Mouse (Mus musculus): ENCODE measurements around the gene Tnrc6a. TPM values are rescaled to one million over a fixed set of nuclear protein-coding genes. Genes with fewer than 3 reads are reported as not detected.

Tnrc6a gene
- polyA plus RNA-seq, 1 experiment from 2014 or later: 75.3 TPM

- no peak overlapping the region for H3K4me3 ChIP-seq
- H3K9ac ChIP-seq: no peak overlapping the region
- H3K4me1 ChIP-seq: no peaks in the 10 kb centered on the region
- H3K4me2 ChIP-seq (replicated peaks): no peak overlapping the region
- H3K9me3 ChIP-seq: no peaks in the 10 kb centered on the region
- no peak for ATAC-seq (ENCODE audit: low FRiP score, low read depth)
- H3K27ac ChIP-seq: no peak overlapping the region
- no peaks in the 10 kb centered on the region for H3K27me3 ChIP-seq (replicated peaks)
- 93% methylated on average over 5 of the region's 5 CpGs for WGBS
- H3K36me3 ChIP-seq: peaks cover 75% of the 10 kb centered on the region
Measured at GRCm38 (mm10) chr7:123172101-123172500, 48.4 kb downstream of the Tnrc6a start.

- H3K4me1 ChIP-seq: no peaks in the 10 kb centered on the region
- H3K36me3 ChIP-seq: peaks cover 78% of the 10 kb centered on the region
- no peaks in the 10 kb centered on the region for H3K27me3 ChIP-seq (replicated peaks)
- no peak overlapping the region for H3K9ac ChIP-seq
- no peak overlapping the region for H3K27ac ChIP-seq
- no peaks in the 10 kb centered on the region for H3K9me3 ChIP-seq
- H3K4me2 ChIP-seq (replicated peaks): no peak overlapping the region
- H3K4me3 ChIP-seq: no peak overlapping the region
- no peak for ATAC-seq (ENCODE audit: low FRiP score, low read depth)
Measured at GRCm38 (mm10) chr7:123177215-123177614, 53.5 kb downstream of the Tnrc6a start.

GRCm38 (mm10) chr7:123181787-123182701 lies 58.4 kb downstream of the Tnrc6a start:
- no peak for ATAC-seq (ENCODE audit: low FRiP score, low read depth)
- no peak overlapping the region for H3K27ac ChIP-seq
- H3K9me3 ChIP-seq: no peaks in the 10 kb centered on the region
- peaks cover 92% of the 10 kb centered on the region for H3K36me3 ChIP-seq
- WGBS: 91% methylated on average over 20 of the region's 20 CpGs
- no peaks in the 10 kb centered on the region for H3K4me1 ChIP-seq
- H3K4me3 ChIP-seq: no peak overlapping the region
- H3K27me3 ChIP-seq (replicated peaks): no peaks in the 10 kb centered on the region
- no peak overlapping the region for H3K9ac ChIP-seq
- no peak overlapping the region for H3K4me2 ChIP-seq (replicated peaks)

GRCm38 (mm10) chr7:123184891-123185290 lies 61.2 kb downstream of the Tnrc6a start:
- H3K4me1 ChIP-seq: no peaks in the 10 kb centered on the region
- H3K27me3 ChIP-seq (replicated peaks): no peaks in the 10 kb centered on the region
- 89% methylated on average over 1 of the region's 1 CpGs for WGBS
- H3K4me2 ChIP-seq (replicated peaks): no peak overlapping the region
- no peaks in the 10 kb centered on the region for H3K9me3 ChIP-seq
- no peak overlapping the region for H3K4me3 ChIP-seq
- H3K27ac ChIP-seq: no peak overlapping the region
- peaks cover 95% of the 10 kb centered on the region for H3K36me3 ChIP-seq
- ATAC-seq (ENCODE audit: low FRiP score, low read depth): no peak
- no peak overlapping the region for H3K9ac ChIP-seq

GRCm38 (mm10) chr7:123186463-123186862 lies 62.8 kb downstream of the Tnrc6a start:
- H3K9me3 ChIP-seq: no peaks in the 10 kb centered on the region
- H3K27me3 ChIP-seq (replicated peaks): no peaks in the 10 kb centered on the region
- no peak overlapping the region for H3K27ac ChIP-seq
- ATAC-seq (ENCODE audit: low FRiP score, low read depth): no peak
- H3K4me3 ChIP-seq: no peak overlapping the region
- no peaks in the 10 kb centered on the region for H3K4me1 ChIP-seq
- peaks cover 95% of the 10 kb centered on the region for H3K36me3 ChIP-seq
- no peak overlapping the region for H3K9ac ChIP-seq
- no peak overlapping the region for H3K4me2 ChIP-seq (replicated peaks)
- 91% methylated on average over 6 of the region's 6 CpGs for WGBS

- Histone ChIP-seq H3K9ac (no peak overlapping the region), H3K9me3 (no peaks in the 10 kb centered on the region), H3K27me3 (replicated peaks) (no peaks in the 10 kb centered on the region), H3K4me2 (replicated peaks) (no peak overlapping the region), H3K36me3 (peaks cover 95% of the 10 kb centered on the region), H3K4me1 (no peaks in the 10 kb centered on the region), H3K4me3 (no peak overlapping the region), H3K27ac (no peak overlapping the region)
- no peak for ATAC-seq (ENCODE audit: low FRiP score, low read depth)
- WGBS: 80% methylated on average over 4 of the region's 4 CpGs
Measured at GRCm38 (mm10) chr7:123187246-123187645, 63.6 kb downstream of the Tnrc6a start.

DNA sequence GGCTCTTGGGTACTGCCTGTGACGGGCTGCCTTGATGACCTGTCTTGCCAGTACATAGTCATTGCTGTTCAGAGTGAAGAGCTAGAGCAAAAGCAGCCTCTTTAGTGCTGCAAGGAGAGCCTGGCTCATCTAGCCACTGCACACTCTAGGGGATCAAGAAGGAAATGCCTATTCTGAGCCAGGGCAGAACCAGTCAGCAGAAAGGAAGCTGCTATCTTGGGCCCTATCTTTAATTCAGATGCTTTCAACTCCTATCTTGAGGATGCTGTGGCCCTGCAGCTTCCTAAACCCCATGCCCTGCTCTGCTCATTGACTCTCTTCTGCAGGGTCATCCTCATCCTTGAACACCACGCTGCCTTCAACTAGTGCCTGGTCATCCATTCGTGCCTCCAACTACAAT lies 64.8 kb downstream of the Tnrc6a start:
- Histone ChIP-seq H3K36me3 (peaks cover 95% of the 10 kb centered on the region), H3K27me3 (replicated peaks) (no peaks in the 10 kb centered on the region), H3K9me3 (no peaks in the 10 kb centered on the region), H3K4me2 (replicated peaks) (no peak overlapping the region), H3K4me3 (no peak overlapping the region), H3K9ac (no peak overlapping the region), H3K4me1 (no peaks in the 10 kb centered on the region), H3K27ac (no peak overlapping the region)
- ATAC-seq (ENCODE audit: low FRiP score, low read depth): no peak
- 95% methylated on average over 3 of the region's 3 CpGs for WGBS

- peaks cover 86% of the 10 kb centered on the region for H3K36me3 ChIP-seq
- 96% methylated on average over 8 of the region's 8 CpGs for WGBS
Measured at GRCm38 (mm10) chr7:123189762-123190161, 66.1 kb downstream of the Tnrc6a start.

DNA sequence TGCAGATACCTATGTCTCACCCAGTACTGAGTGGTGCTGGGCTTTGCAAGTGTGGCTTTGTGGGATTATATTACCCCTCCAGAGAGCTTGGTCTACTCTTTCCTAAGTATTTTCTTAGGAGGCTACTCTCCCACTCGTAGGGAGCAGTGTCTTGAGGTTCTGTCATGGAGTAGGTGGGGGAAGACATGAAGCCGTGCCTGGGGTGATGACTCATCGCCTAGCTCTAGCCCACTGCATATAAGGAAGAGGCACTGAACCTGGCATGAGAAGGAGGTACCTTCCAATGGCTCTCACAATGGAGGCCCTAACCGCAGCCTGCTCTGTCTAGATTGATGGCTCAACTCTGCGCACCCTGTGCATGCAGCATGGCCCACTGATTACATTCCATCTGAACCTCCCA lies 68.0 kb downstream of the Tnrc6a start:
- H3K27ac ChIP-seq: no peak overlapping the region
- ATAC-seq (ENCODE audit: low FRiP score, low read depth): no peak
- WGBS: 95% methylated on average over 5 of the region's 5 CpGs
- H3K27me3 ChIP-seq (replicated peaks): no peaks in the 10 kb centered on the region
- H3K36me3 ChIP-seq: peaks cover 79% of the 10 kb centered on the region
- no peaks in the 10 kb centered on the region for H3K9me3 ChIP-seq
- H3K9ac ChIP-seq: no peak overlapping the region
- no peaks in the 10 kb centered on the region for H3K4me1 ChIP-seq
- H3K4me3 ChIP-seq: no peak overlapping the region
- no peak overlapping the region for H3K4me2 ChIP-seq (replicated peaks)

More at GRCm38 (mm10) chr7:123189762-123190161, 66.1 kb downstream of the Tnrc6a start:
- Histone ChIP-seq H3K27me3 (replicated peaks) (no peaks in the 10 kb centered on the region), H3K9ac (no peak overlapping the region), H3K4me2 (replicated peaks) (no peak overlapping the region), H3K27ac (no peak overlapping the region), H3K9me3 (no peaks in the 10 kb centered on the region), H3K4me1 (no peaks in the 10 kb centered on the region), H3K4me3 (no peak overlapping the region)
- no peak for ATAC-seq (ENCODE audit: low FRiP score, low read depth)

- WGBS: 97% methylated on average over 12 of the region's 12 CpGs
- peaks cover 68% of the 10 kb centered on the region for H3K36me3 ChIP-seq
Measured at GRCm38 (mm10) chr7:123193201-123193600, 69.5 kb downstream of the Tnrc6a start.

GRCm38 (mm10) chr7:123194696-123195095 lies 71.0 kb downstream of the Tnrc6a start:
- 91% methylated on average over 8 of the region's 8 CpGs for WGBS
- no peak for ATAC-seq (ENCODE audit: low FRiP score, low read depth)
- peaks cover 53% of the 10 kb centered on the region for H3K36me3 ChIP-seq
- no peak overlapping the region for H3K9ac ChIP-seq
- H3K4me2 ChIP-seq (replicated peaks): no peak overlapping the region
- no peaks in the 10 kb centered on the region for H3K9me3 ChIP-seq
- no peaks in the 10 kb centered on the region for H3K27me3 ChIP-seq (replicated peaks)
- no peak overlapping the region for H3K27ac ChIP-seq
- no peaks in the 10 kb centered on the region for H3K4me1 ChIP-seq
- no peak overlapping the region for H3K4me3 ChIP-seq

More at GRCm38 (mm10) chr7:123193201-123193600, 69.5 kb downstream of the Tnrc6a start:
- H3K4me1 ChIP-seq: no peaks in the 10 kb centered on the region
- ATAC-seq (ENCODE audit: low FRiP score, low read depth): no peak
- no peak overlapping the region for H3K4me2 ChIP-seq (replicated peaks)
- no peak overlapping the region for H3K9ac ChIP-seq
- H3K27ac ChIP-seq: no peak overlapping the region
- no peaks in the 10 kb centered on the region for H3K9me3 ChIP-seq
- H3K4me3 ChIP-seq: no peak overlapping the region
- no peaks in the 10 kb centered on the region for H3K27me3 ChIP-seq (replicated peaks)

DNA sequence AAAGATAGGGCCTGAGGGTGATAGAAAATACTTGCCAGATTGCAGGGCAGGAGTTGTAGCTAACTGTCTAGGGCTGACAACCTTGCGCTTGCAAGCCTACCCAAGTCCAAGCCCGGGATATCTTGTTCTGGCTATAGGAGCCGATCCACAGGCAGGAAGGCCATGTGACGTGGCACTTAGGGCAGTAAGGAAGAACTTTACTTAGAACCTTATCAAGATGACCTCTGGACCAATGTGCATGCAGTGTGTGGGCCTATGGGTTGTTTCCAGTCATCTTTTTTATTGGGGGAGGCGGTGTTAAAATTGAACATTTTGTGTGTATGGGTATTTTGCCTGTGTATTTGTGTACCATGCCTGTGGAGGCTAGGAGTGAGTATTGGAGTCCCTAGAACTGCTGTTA lies 72.7 kb downstream of the Tnrc6a start:
- no peak overlapping the region for H3K27ac ChIP-seq
- H3K4me1 ChIP-seq: no peaks in the 10 kb centered on the region
- no peak overlapping the region for H3K4me3 ChIP-seq
- no peak for ATAC-seq (ENCODE audit: low FRiP score, low read depth)
- H3K36me3 ChIP-seq: peaks cover 35% of the 10 kb centered on the region
- no peak overlapping the region for H3K9ac ChIP-seq
- WGBS: 96% methylated on average over 5 of the region's 5 CpGs
- H3K9me3 ChIP-seq: no peaks in the 10 kb centered on the region
- H3K4me2 ChIP-seq (replicated peaks): no peak overlapping the region
- H3K27me3 ChIP-seq (replicated peaks): no peaks in the 10 kb centered on the region

GRCm38 (mm10) chr7:123198695-123199094 lies 75.0 kb downstream of the Tnrc6a start:
- Histone ChIP-seq H3K4me2 (replicated peaks) (no peak overlapping the region), H3K27me3 (replicated peaks) (no peaks in the 10 kb centered on the region), H3K36me3 (peaks cover 15% of the 10 kb centered on the region), H3K9me3 (no peaks in the 10 kb centered on the region), H3K4me1 (no peaks in the 10 kb centered on the region), H3K9ac (no peak overlapping the region), H3K4me3 (no peak overlapping the region), H3K27ac (no peak overlapping the region)
- 84% methylated on average over 10 of the region's 10 CpGs for WGBS
- ATAC-seq (ENCODE audit: low FRiP score, low read depth): no peak

Measured in neural tube, embryonic 12.5 days (tissue).